Mouse (Mus musculus) hindbrain, embryonic 15.5 days (tissue): ENCODE measurements at regions not wholly inside any gene's neighbourhood (a gene's known extent, or its start where the extent isn't known, plus 50 kb on each side); places are given as distances from the start of the nearest gene placed in this dataset.

ENCODE experiments used
- ATAC-seq: fragments of 200-750 bp; cut with Nextera tagmentation; 2 replicates; pipeline ENCODE4 v1.8.0; 2017; ENCODE audit warnings: low read depth, moderate number of reproducible peaks, moderate TSS enrichment; ENCODE audit not compliant: low FRiP score
- H3K27ac ChIP-seq: fragments of 300-500 bp; sonication (generic); replicated peaks from 2 replicates; pipeline ENCODE4 v1.5.1; 2015; ENCODE audit warnings: mild to moderate bottlenecking, inconsistent platforms
- H3K27me3 ChIP-seq: fragments of 300-500 bp; sonication (generic); 2 replicates; pipeline ENCODE4 v1.6.1; 2015; ENCODE audit warnings: control low read depth, inconsistent platforms
- H3K36me3 ChIP-seq: fragments of 300-500 bp; sonication (generic); 2 replicates; pipeline ENCODE4 v1.6.1; 2015; ENCODE audit warnings: control low read depth, inconsistent platforms
- H3K4me1 ChIP-seq: fragments of 300-500 bp; sonication (generic); replicated peaks from 2 replicates; pipeline ENCODE4 v1.6.1; 2015; ENCODE audit warnings: control low read depth, inconsistent platforms
- H3K4me2 ChIP-seq: fragments of 300-500 bp; sonication (generic); 2 replicates; pipeline ENCODE4 v1.6.1; 2015; ENCODE audit warnings: moderate library complexity, mild to moderate bottlenecking, inconsistent platforms
- H3K4me3 ChIP-seq: fragments of 300-500 bp; sonication (generic); 2 replicates; pipeline ENCODE4 v1.5.1; 2015; ENCODE audit warnings: mild to moderate bottlenecking, inconsistent platforms
- H3K9ac ChIP-seq: fragments of 300-500 bp; sonication (generic); 2 replicates; pipeline ENCODE4 v1.6.1; 2015; ENCODE audit warnings: inconsistent platforms
- H3K9me3 ChIP-seq: fragments of 300-500 bp; sonication (generic); 2 replicates; pipeline ENCODE4 v1.6.1; 2016; ENCODE audit warnings: control low read depth, inconsistent platforms
- WGBS: fragments of 180-500 bp; shearing (Covaris S2); methylation state at CpG from one replicate; pipeline ENCODE4 v1.1.7; 2015; 5-methylcytosine and 5-hydroxymethylcytosine counted together

- Histone ChIP-seq H3K9me3 (no peaks in the 10 kb centered on the region), H3K9ac (no peak overlapping the region), H3K27me3 (no peaks in the 10 kb centered on the region), H3K36me3 (no peaks in the 10 kb centered on the region), H3K4me2 (no peak overlapping the region), H3K27ac (no peak overlapping the region), H3K4me1 (no peaks in the 10 kb centered on the region), H3K4me3 (no peak overlapping the region)
- ATAC-seq: no peak; the same call in 1 of the 2 replicates
- 16% methylated on average over 2 of the region's 2 CpGs for WGBS
Measured at GRCm38 (mm10) chr12:11518379-11518778, 62.5 kb downstream of the Rad51ap2 start.

DNA sequence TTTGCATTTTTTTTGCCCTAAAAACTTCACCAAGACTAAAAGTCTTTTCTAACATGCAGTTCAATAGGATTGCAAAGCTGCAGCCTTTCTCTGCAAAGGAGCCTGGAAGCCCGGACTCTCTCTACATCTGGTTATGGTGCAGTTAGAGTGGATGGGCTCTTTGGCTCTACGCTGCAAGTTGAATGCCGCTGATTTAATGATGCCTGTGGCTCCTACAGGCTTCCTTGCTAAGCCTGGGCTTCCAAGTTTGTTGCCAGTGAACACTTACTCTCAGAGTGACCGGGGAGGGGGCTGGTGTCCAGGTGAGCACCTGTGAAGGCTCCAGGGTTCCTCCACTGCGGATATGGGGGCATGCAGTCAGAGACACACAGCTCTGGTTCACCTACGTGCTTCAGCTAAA lies 107.0 kb downstream of the Rad51ap2 start:
- no peak overlapping the region for H3K9ac ChIP-seq
- no peaks in the 10 kb centered on the region for H3K27me3 ChIP-seq
- WGBS: 84% methylated on average over 6 of the region's 6 CpGs
- H3K36me3 ChIP-seq: no peaks in the 10 kb centered on the region
- ATAC-seq: no peak
- H3K4me3 ChIP-seq: no peak overlapping the region
- no peak overlapping the region for H3K4me2 ChIP-seq
- no peaks in the 10 kb centered on the region for H3K4me1 ChIP-seq
- no peak overlapping the region for H3K27ac ChIP-seq
- no peaks in the 10 kb centered on the region for H3K9me3 ChIP-seq

DNA sequence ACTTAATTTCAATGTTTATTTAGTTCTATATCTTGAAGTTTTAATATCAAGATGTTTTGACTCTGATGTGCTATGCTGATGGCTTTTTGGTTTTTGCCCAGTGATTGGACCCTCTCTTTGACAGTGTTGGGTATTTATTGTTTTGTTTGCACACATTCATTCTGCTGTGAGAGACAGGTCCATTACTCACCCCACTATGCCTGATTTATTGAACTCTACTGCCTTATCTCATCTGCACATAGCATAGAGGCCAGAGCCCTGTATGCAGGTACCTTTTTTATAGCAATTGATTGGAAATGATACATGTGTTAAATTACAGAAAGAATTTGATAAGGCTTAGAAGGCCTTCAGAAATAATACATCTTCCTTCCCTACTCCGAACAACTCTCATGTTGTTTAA lies 114.3 kb downstream of the Rad51ap2 start:
- H3K36me3 ChIP-seq: no peaks in the 10 kb centered on the region
- H3K27me3 ChIP-seq: no peaks in the 10 kb centered on the region
- WGBS: 84% methylated on average over 1 of the region's 1 CpGs
- no peaks in the 10 kb centered on the region for H3K9me3 ChIP-seq
- H3K4me1 ChIP-seq: no peaks in the 10 kb centered on the region
- no peak for ATAC-seq
- no peak overlapping the region for H3K4me3 ChIP-seq
- no peak overlapping the region for H3K9ac ChIP-seq
- H3K4me2 ChIP-seq: no peak overlapping the region
- H3K27ac ChIP-seq: no peak overlapping the region

- H3K4me3 ChIP-seq: no peak overlapping the region
- no peak overlapping the region for H3K9ac ChIP-seq
- no peak overlapping the region for H3K27ac ChIP-seq
- no peaks in the 10 kb centered on the region for H3K4me1 ChIP-seq
- H3K9me3 ChIP-seq: no peaks in the 10 kb centered on the region
- H3K4me2 ChIP-seq: no peak overlapping the region
- 88% methylated on average over 2 of the region's 2 CpGs for WGBS
- ATAC-seq: no peak
- H3K36me3 ChIP-seq: no peaks in the 10 kb centered on the region
- no peaks in the 10 kb centered on the region for H3K27me3 ChIP-seq
Measured at GRCm38 (mm10) chr12:11603946-11604345, 148.1 kb downstream of the Rad51ap2 start.

- Histone ChIP-seq H3K9me3 (no peaks in the 10 kb centered on the region), H3K27me3 (no peaks in the 10 kb centered on the region), H3K9ac (no peak overlapping the region), H3K36me3 (no peaks in the 10 kb centered on the region), H3K4me2 (no peak overlapping the region), H3K4me3 (no peak overlapping the region), H3K27ac (no peak overlapping the region), H3K4me1 (no peaks in the 10 kb centered on the region)
- no peak for ATAC-seq
Measured at GRCm38 (mm10) chr12:11608733-11609132, 152.9 kb downstream of the Rad51ap2 start.

- ATAC-seq: no peak
- Histone ChIP-seq H3K9me3 (no peaks in the 10 kb centered on the region), H3K36me3 (no peaks in the 10 kb centered on the region), H3K4me2 (no peak overlapping the region), H3K4me3 (no peak overlapping the region), H3K27me3 (no peaks in the 10 kb centered on the region), H3K4me1 (no peaks in the 10 kb centered on the region), H3K9ac (no peak overlapping the region), H3K27ac (no peak overlapping the region)
- 91% methylated on average over 2 of the region's 2 CpGs for WGBS
Measured at GRCm38 (mm10) chr12:11611656-11612055, 155.8 kb downstream of the Rad51ap2 start.

- Histone ChIP-seq H3K9ac (no peak overlapping the region), H3K9me3 (no peaks in the 10 kb centered on the region), H3K4me3 (no peak overlapping the region), H3K4me2 (no peak overlapping the region), H3K36me3 (no peaks in the 10 kb centered on the region), H3K27ac (no peak overlapping the region), H3K4me1 (no peaks in the 10 kb centered on the region), H3K27me3 (no peaks in the 10 kb centered on the region)
- 74% methylated on average over 2 of the region's 2 CpGs for WGBS
- no peak for ATAC-seq
Measured at GRCm38 (mm10) chr12:11615237-11615636, 159.4 kb downstream of the Rad51ap2 start.

DNA sequence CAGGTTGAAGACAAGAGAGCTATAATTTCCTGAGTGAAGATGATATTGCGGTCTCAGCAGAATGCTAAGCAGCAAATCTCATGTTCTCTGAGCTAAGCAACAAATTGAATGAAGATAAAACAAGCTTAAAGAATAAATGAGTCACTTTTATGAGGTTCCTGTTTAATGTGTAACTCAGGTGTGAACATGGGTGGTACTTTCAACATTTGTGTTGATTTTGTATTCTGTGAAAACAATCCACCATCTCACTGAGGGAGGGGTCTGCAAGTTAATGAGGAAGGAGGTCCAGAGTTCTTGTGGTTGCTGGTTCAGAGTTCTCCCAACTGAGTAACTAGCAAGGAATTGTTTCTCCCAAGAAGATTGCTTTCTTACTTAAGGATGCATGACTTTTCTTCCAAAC lies 167.7 kb downstream of the Rad51ap2 start:
- no peak overlapping the region for H3K4me2 ChIP-seq
- no peak overlapping the region for H3K27ac ChIP-seq
- H3K9me3 ChIP-seq: no peaks in the 10 kb centered on the region
- H3K27me3 ChIP-seq: no peaks in the 10 kb centered on the region
- H3K4me1 ChIP-seq: no peaks in the 10 kb centered on the region
- 96% methylated on average over 1 of the region's 1 CpGs for WGBS
- H3K36me3 ChIP-seq: no peaks in the 10 kb centered on the region
- no peak for ATAC-seq
- H3K4me3 ChIP-seq: no peak overlapping the region
- H3K9ac ChIP-seq: no peak overlapping the region

DNA sequence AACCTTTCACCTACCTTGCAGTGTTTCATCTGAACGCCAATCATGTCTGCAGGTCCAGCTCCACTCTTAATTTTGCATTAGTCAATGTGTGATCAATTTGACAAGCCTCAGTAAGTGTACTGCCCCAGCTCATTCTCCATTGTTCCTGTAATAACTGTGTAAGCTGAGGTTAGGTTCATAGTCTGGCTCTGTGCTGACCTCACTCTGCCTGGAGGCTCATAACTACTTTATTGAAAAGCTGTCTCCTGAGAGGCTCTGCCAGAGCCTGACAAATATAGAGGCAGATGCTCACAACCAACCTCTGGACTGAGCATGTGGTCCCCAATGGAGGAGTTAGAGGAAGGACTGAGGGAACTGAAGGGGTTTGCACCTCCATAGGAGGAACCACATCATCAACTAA lies 174.3 kb downstream of the Rad51ap2 start:
- WGBS: 70% methylated on average over 1 of the region's 1 CpGs
- no peak overlapping the region for H3K4me3 ChIP-seq
- no peak overlapping the region for H3K27ac ChIP-seq
- no peaks in the 10 kb centered on the region for H3K9me3 ChIP-seq
- no peaks in the 10 kb centered on the region for H3K27me3 ChIP-seq
- no peak overlapping the region for H3K4me2 ChIP-seq
- ATAC-seq: 0 out of 2 replicates have a peak, but pooled peaks have one; percentile 27
- no peaks in the 10 kb centered on the region for H3K36me3 ChIP-seq
- H3K4me1 ChIP-seq: 0 out of 2 replicates have a peak, but pooled peaks cover 2% of the 10 kb centered on the region
- no peak overlapping the region for H3K9ac ChIP-seq

DNA sequence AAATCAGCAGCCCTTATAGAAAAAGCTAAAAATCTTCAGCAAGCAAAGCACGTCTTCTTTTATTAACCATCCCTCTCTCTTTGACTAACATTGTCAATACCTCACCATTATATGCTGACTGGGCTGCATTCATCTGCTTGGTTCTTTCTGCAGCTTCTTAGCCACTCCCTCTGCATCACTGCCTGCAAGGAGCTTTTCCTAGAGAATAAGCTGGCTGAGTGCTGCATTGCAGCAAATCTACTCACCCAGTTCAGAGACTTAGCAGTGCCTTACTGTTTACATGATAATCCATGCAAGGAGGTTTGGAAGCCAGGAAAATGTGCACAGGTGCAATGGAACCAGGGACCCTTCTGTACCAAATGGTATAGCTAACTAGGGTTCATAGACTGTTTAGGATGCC lies 175.9 kb downstream of the Rad51ap2 start:
- no peaks in the 10 kb centered on the region for H3K36me3 ChIP-seq
- H3K9ac ChIP-seq: no peak overlapping the region
- no peaks in the 10 kb centered on the region for H3K27me3 ChIP-seq
- no peak for ATAC-seq
- 0 out of 2 replicates have a peak, but pooled peaks cover 2% of the 10 kb centered on the region for H3K4me1 ChIP-seq
- no peak overlapping the region for H3K4me2 ChIP-seq
- peak overlapping the region; percentile 18; the same call in 1 of the 2 replicates for H3K27ac ChIP-seq
- H3K9me3 ChIP-seq: no peaks in the 10 kb centered on the region
- H3K4me3 ChIP-seq: no peak overlapping the region
- 65% methylated on average over 1 of the region's 1 CpGs for WGBS

- no peak overlapping the region for H3K27ac ChIP-seq
- H3K4me2 ChIP-seq: no peak overlapping the region
- no peak overlapping the region for H3K4me3 ChIP-seq
- H3K9me3 ChIP-seq: no peaks in the 10 kb centered on the region
- 81% methylated on average over 3 of the region's 3 CpGs for WGBS
- H3K9ac ChIP-seq: no peak overlapping the region
- H3K4me1 ChIP-seq: no peaks in the 10 kb centered on the region
- H3K36me3 ChIP-seq: no peaks in the 10 kb centered on the region
- H3K27me3 ChIP-seq: no peaks in the 10 kb centered on the region
- ATAC-seq: no peak
Measured at GRCm38 (mm10) chr12:11673281-11673680, 217.4 kb downstream of the Rad51ap2 start.

- H3K27ac ChIP-seq: no peak overlapping the region
- H3K4me2 ChIP-seq: no peak overlapping the region
- no peaks in the 10 kb centered on the region for H3K27me3 ChIP-seq
- H3K4me3 ChIP-seq: no peak overlapping the region
- 84% methylated on average over 3 of the region's 3 CpGs for WGBS
- peaks cover 12% of the 10 kb centered on the region; the same call in 1 of the 2 replicates for H3K9me3 ChIP-seq
- H3K4me1 ChIP-seq: no peaks in the 10 kb centered on the region
- no peaks in the 10 kb centered on the region for H3K36me3 ChIP-seq
- no peak for ATAC-seq
- no peak overlapping the region for H3K9ac ChIP-seq
Measured at GRCm38 (mm10) chr12:11694797-11695196, 238.9 kb downstream of the Rad51ap2 start.

DNA sequence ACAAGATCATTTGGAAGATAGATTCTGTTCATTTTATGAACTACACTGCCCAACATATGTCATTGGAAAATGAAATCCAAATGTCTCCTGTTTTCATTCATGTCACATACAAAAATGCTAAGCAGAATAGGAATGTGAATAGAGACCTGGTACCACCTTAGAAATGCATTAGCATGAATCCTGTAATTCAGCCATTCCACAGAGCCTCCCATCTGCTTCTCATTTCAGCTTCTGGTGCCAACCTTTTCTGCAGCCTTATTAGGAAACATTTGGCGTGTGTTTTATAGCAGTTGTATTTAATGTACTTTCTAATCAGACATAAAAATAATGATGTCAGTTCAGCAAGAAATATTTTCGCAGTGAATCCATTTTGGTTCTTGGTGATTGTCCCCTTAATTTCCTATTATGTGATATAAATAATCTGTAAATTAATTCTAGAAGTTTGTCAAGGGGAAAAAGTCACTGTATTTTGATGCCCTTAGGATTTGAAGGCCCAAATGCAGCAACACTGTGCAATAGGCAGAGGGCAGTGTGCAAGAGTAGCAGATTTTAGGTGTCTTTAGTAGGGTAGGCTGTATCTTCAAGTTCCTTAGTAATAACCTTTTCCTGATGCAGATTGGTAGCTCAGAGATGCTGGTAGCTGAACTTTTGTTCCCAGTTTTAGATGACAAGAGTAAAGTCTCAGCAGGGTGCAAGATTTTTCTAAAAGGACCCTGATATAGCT lies 253.2 kb downstream of the Rad51ap2 start:
- H3K27me3 ChIP-seq: no peaks in the 10 kb centered on the region
- no peak overlapping the region for H3K4me3 ChIP-seq
- no peaks in the 10 kb centered on the region for H3K36me3 ChIP-seq
- 84% methylated on average over 2 of the region's 2 CpGs for WGBS
- no peak for ATAC-seq
- no peaks in the 10 kb centered on the region for H3K4me1 ChIP-seq
- H3K27ac ChIP-seq: no peak overlapping the region
- no peak overlapping the region for H3K4me2 ChIP-seq
- no peaks in the 10 kb centered on the region for H3K9me3 ChIP-seq
- no peak overlapping the region for H3K9ac ChIP-seq
